Mouse (Mus musculus): Measurements from ENCODE around the gene Tspan14.

Tspan14 gene

GRCm38 (mm10) chr14:40952301-40952700 is 14.3 kb downstream of the Tspan14 start:
- DNase-seq (ENCODE audit: low read depth, low spot score), result no peak

GRCm38 (mm10) chr14:40949730-40950614 is 16.6 kb downstream of the Tspan14 start:
- no peak for DNase-seq (ENCODE audit: low read depth, low spot score)

DNA sequence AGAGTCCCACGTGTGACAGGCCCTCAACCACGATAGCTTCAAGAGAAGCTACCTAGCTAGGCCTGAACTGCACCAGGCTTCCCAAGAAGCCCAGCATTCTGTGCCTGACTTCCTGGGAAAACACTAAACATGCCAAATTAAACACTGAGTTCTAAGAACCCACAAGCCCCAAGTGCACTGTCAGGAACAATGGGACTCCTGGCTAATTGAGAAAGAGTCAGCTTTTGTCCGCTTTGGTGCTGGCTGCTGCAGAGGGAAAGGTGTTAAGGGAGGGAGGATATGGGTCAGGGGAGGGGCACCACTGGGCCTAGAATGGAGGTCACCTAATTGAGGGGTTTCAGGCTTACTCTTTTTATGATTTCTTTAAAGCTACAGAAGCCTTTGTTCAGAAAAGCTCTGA is 17.6 kb downstream of the Tspan14 start:
- DNase-seq (ENCODE audit: low read depth, low spot score), result no peak

DNA sequence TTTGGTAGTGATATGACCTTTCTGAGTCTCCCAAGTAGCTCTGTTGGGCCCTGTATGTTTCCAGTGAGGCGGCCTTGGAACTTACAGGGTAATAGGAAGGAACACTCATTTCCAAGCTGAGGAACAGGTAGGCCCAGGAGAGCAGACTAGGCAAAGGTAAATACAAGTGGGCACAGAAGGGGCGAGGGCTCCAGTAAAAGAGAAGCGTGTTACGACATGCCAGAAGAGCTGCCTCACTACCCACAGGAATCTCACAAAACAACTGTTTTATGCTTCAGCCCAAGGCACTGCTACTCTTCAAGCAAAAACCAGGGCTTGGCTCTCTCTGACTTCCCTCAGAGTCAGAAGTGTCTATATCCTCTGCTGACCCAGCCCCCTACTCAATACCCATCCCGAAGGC is 18.1 kb downstream of the Tspan14 start:
- no peak for DNase-seq (ENCODE audit: low read depth, low spot score)

DNA sequence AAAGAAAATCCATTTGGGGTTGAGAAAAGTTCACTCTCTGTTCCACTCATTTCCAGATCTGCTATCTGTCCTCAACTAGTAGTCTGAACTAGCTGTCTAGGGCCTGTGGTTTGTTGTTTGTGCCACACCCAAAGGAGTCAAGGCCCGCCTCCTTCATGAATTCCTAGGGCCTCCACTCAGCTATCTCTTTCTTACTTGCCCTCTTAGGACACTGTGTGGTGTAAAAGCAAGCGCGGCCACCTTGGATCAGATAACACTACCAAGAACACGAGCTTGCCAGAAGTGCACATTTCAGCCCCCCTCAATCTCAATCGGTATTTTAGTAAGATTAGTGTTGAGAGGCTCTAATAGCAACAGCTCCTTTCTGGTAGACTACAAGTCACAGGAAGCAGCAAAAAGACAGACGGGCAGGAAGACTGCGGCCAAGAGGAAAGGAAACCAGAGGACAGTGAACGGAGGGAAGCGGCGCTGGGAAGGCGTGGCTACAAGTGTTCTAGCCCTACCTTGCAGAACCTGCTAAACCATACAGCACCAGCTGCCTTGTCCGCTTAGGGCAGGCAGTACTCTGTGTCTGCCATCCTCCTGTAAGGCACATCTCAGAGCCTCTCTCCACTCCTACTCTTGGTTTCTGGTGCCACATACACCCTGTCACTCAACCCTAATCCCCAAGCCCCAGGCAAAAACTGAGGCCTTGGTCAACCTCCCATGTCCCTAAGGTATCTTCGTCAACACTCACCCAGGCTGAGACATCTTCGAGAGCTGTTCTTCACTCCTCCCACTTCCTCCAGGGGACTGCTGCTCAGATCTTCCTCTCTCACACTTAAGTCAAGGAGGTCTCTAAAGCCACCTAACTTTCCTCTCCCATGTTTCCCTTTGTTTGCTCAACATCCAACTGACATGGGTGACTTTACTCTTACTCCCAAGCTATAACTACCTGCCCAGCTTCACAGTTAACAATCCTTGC is 18.9 kb downstream of the Tspan14 start:
- DNase-seq (ENCODE audit: low read depth, low spot score), result no peak

GRCm38 (mm10) chr14:40943802-40944201 is 22.8 kb downstream of the Tspan14 start:
- no peak for DNase-seq (ENCODE audit: low read depth, low spot score)

DNA sequence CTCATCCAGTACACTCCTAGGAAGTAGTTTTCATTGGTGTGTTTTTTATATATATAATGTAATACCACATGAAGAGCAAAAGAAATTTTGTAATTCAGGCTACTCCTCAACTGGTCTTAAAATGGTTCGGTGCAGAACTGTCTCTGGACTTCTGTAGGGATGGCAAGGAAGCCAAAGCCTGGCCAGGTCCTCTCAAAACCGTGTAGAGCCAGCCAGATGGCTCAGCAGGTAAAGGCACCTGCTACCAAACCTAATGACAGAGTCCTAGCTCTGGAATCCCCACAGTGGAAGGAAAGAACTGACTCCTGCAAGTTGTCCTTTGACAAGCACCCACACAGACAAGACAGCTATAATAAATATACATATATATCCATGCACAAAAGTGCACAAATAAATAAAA is 24.2 kb downstream of the Tspan14 start:
- DNase-seq (ENCODE audit: low read depth, low spot score), result no peak

DNA sequence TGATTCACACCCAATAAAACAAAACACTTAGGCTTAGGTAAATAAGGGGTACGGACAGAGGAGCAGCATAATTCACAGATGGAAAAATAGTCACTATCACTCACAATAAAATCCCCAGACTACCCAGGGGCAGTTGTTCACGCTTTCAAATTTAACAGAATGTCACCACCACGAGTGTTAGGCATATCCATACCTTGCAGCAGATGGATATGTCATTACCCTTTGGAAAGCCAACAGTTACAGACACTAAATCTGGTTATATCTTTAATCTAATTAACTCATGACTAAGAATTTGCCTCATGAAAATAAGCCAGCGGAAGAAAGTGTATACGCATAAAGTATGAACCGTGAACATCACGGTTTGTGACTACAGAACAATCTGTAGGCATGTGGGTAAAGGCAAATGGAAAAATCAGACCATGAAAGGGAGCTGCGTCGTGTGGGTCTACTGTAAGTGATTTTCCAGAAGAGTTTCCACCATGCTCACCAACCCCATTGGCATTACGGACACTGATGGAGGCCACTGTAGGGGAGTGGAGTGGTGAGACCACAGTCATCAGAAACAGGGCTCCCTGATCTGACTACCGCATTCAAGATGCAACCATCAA is 28.1 kb downstream of the Tspan14 start:
- no peak for DNase-seq (ENCODE audit: low read depth, low spot score)

- DNase-seq (ENCODE audit: low read depth, low spot score), result no peak
These were observed 29.6 kb downstream of the Tspan14 start for GRCm38 (mm10) chr14:40937052-40937451.

- DNase-seq (ENCODE audit: low read depth, low spot score), result no peak
These were observed 31.1 kb downstream of the Tspan14 start for GRCm38 (mm10) chr14:40935481-40935880.

DNA sequence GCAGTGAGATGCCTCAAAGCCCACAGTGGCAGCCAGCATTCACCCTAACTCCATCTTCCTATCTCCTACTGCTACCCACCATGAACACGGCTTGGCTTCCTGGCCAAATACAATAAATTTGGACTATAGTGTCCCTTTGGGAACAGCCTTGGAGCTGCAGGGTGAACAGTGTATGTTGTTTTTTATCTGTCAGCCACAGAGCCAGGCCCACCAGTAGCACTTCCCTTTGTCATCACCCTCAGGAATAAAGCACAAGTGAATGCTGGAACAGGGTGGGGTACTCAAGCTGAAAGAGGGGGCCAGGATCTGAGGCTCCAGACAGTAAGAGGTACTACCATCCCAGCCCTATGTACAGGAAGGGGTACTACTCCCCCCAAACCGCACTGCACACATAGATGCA is 31.6 kb downstream of the Tspan14 start:
- DNase-seq (ENCODE audit: low read depth, low spot score), result no peak

- DNase-seq (ENCODE audit: low read depth, low spot score), result no peak
These were observed 33.3 kb downstream of the Tspan14 start for GRCm38 (mm10) chr14:40933328-40933727.

DNA sequence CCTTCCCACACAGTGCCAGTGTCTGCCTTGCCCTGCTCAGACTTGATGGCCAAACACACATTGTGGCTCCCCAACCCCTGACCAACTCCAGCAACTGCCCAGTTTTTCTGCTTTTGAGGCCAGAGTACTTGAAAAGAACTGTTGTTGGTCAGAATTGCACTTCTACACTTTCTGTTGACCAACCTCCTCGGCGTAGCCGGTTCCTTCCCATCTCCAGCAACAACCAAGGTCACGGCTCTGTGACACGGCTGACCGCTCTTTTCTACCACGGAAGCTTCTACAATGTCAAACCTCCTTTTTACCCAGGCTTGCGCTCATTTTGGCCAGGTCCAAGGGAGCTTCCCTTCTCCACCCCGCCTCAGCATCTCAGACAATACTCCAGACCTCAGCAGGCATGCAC is 34.4 kb downstream of the Tspan14 start:
- DNase-seq (ENCODE audit: low read depth, low spot score), result no peak

GRCm38 (mm10) chr14:40931115-40931829 is 35.3 kb downstream of the Tspan14 start:
- DNase-seq (ENCODE audit: low read depth, low spot score), result no peak

DNA sequence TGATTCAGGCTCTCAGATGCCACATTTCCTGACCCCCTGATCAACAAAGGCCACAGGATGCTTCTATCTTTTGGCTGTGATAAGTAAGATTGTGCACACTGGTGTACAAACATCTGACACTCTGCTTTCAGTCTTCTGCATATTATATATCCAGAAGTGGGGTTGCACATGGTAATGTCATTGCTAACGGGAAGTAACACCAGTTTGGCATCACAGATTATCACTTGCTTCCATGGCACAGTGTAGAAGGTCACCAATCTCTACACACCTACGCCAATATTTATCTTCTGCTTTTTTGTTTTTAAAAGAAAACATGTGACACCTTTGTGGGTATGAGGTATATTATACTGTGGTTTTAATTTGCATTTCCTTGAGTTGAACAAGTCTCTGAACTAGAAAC is 36.7 kb downstream of the Tspan14 start:
- no peak for DNase-seq (ENCODE audit: low read depth, low spot score)

GRCm38 (mm10) chr14:40928897-40929296 is 37.7 kb downstream of the Tspan14 start:
- DNase-seq (ENCODE audit: low read depth, low spot score), result no peak

DNA sequence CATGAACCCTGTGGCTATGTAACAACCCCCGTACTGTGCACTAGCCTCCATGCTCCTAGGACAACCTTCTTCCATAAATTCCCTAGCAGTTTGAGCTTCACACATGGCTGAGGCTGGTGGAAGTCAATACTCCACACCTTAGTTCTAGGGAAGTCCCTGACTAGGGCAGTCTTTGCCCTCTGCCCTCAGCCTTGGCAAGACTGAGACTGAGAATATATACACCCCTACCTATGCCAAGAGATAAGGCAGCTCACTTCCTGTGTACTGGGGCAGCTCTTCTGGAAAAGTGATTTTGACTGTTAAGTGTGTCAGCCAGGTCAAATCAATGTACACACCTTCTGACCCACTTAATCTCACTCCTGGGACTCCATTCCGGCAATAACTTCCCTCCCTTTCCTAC is 39.6 kb downstream of the Tspan14 start:
- no peak for DNase-seq (ENCODE audit: low read depth, low spot score)

GRCm38 (mm10) chr14:40924378-40925113 is 42.1 kb downstream of the Tspan14 start:
- no peak for DNase-seq (ENCODE audit: low read depth, low spot score)

GRCm38 (mm10) chr14:40921241-40921640 is 45.4 kb downstream of the Tspan14 start:
- no peak for DNase-seq (ENCODE audit: low read depth, low spot score)

GRCm38 (mm10) chr14:40919521-40919920 is 47.1 kb downstream of the Tspan14 start:
- no peak for DNase-seq (ENCODE audit: low read depth, low spot score)

- no peak for DNase-seq (ENCODE audit: low read depth, low spot score)
These were observed 48.1 kb downstream of the Tspan14 start for GRCm38 (mm10) chr14:40918477-40918876.

Data from embryo, embryonic 11.5 days (tissue).